Mouse (Mus musculus) 3T3-L1 (cell line): ENCODE results near the gene AI597479.

Experiments
- DNase-seq: peaks from one replicate; pipeline ENCODE4 v3.0.0-alpha.2; 2015; ENCODE audit warnings: low read depth, low spot score

AI597479 gene

DNA sequence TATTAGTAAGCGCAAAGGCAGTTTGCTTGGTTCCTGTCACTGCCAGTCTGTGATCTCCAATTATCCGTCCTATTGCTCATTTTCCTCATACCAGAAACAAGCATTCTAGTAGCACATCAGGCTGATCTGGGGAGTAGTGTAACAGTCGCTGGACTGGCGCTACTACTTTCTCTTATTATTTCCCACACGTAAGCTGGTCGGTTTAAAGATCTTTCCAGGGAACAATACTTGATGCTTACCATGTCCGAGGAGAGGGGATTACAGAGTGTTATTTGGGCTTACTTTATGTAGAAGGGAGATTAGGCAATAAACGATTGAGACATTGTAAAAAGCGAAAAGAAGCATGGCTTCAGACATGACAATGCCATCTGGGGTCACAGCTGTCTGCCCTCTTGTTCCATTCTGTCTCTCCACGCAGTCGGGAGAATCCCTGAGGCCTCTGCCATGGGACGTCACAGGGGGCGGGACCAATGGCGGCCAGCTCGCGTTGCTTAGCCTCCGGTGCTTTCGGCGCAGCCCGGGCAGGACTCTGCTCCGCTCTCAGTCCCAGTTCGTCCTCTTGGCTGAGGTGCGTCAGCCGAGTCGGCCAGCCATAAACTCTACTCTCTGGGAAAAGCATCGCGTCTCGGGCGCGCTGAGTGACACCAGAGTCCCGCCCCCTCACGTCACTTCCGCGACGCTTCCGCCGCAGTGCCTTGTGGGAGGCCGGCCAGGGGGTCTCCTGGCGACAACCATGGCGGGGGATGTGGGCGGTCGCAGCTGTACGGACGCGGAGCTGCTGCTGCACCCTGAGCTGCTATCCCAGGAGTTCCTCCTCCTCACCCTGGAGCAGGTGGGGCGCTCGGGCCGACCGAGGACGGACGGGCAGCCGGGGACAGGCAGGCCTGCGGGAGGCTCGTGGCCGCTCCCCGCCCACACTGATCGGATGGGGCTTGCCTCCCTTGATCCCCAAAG, at the start of gene AI597479, which contains the start of gene Tgfbrap1:
TSS of gene AI597479 (plus strand) at position 680 of the 954 bp plus-strand sequence.
TSS of gene Tgfbrap1 (minus strand) at position 607 of the 954 bp plus-strand sequence.
- DNase-seq, result peak; percentile 91

- DNase-seq, result no peak
Measured at GRCm38 (mm10) chr1:43051903-43052302, 46.6 kb upstream of the AI597479 start.

DNA sequence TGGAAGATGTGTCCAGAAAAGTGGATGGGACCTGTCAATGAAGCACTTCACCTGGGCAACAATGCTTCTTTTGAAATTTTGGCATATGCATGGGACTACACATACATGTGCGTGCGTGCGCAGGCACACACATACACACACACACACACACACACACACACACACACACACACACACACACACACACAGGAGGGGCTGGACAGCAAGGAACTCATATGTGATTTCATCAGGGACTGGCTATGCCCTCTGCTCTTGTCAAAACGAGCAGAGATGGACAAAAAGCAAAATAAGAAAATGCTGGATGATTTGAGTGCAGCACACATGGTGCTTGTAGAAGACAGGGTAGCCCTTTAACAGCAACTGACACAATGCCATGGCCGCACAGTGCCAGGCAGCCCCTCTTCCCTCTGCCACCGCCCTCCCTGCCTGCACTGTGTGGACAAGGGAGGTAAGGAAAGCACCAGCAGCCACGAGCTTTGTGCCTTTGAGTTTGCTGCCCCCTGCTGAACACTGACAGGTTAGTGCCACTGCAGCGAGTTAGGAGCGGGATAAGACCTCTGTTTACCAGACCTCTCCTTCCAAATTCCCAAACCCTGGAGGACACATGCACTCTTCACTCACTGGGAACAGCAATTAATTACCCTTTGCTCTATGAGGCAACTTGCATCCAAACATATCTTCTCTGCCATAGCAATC, 32.7 kb upstream of the AI597479 start:
- peak; percentile 71 for DNase-seq

GRCm38 (mm10) chr1:43066573-43066972, 31.9 kb upstream of the AI597479 start:
- no peak for DNase-seq

- DNase-seq, result no peak
Measured at GRCm38 (mm10) chr1:43067551-43067950, 31.0 kb upstream of the AI597479 start.

GRCm38 (mm10) chr1:43070726-43071125, 27.8 kb upstream of the AI597479 start:
- DNase-seq, result no peak

DNA sequence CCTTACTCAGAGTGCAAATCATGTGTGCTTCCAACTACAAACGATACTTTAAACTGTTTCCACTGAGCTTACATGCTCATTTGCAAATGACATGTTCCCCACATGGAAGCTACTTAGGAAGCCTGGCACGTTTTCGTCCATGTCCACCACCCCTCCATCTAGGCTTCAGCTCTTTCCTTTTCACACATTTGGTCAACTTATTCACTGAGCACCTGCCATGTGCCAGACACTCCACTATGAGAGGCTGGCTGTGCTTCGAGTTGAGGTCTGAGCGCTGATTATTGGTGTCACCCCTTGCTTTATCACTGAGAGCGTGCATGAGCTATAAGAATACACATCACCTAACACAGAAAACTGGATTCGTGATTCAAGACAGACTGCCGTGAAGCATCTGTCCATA, 26.5 kb upstream of the AI597479 start:
- no peak for DNase-seq

- no peak for DNase-seq
Measured at GRCm38 (mm10) chr1:43072561-43072960, 25.9 kb upstream of the AI597479 start.

DNA sequence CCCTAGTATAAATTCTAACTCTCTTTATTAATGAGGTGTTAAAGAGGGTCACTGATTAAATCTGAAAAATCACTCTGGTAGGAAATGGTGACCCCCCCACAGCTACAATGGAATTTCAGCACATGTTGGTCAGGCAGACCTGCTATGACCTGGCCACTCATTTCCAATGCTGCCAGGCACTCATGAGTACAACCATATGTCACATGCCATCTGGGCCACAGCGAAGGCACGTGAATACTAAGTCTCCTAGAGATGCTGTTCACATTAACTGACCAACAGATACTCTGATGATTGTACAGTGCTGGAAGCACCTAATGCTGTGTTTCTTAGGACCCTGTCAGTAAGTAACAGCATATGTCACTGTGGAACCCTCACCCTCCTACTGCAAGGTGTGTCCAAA, 23.7 kb upstream of the AI597479 start:
- no peak for DNase-seq

DNA sequence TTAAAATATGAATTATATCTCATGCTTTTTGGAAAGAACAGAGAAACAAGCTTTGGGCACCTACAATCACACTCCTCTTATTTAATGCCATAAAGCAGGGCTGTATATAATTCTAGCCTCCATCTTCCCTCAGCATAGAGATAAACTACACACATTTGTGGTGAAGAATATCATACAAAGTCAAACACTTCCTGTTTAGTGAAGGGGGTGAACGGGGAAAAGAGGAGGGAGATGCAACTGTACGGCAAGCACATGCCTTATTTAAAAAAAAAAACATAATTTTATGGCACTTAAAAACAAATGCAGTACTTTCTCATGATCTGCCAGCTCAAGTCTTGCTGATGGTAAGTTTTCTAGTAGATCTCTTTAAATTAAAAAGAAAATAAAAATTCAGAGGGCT, 20.4 kb upstream of the AI597479 start:
- DNase-seq, result no peak

GRCm38 (mm10) chr1:43082946-43083345, 15.6 kb upstream of the AI597479 start:
- DNase-seq, result no peak

DNA sequence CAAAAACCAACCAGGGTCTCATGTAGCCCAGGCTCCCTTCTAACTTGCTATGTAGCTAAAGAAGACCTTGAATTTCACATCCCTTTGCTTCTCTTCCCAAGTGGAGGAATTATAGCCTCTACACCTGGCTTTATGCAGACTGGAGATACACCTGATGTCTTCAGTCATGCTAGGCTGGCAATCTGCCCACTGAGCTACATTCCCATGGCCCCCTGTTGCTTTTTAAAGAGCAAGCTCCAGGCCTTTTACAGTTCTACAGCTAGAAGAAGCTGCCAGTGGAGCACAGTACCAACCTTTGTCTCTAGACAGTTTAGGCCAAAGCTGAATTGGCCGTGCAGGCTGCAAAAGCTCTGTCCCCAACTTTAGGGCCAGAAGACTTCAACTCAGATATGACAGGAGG, 8.1 kb upstream of the AI597479 start:
- DNase-seq, result no peak

DNA sequence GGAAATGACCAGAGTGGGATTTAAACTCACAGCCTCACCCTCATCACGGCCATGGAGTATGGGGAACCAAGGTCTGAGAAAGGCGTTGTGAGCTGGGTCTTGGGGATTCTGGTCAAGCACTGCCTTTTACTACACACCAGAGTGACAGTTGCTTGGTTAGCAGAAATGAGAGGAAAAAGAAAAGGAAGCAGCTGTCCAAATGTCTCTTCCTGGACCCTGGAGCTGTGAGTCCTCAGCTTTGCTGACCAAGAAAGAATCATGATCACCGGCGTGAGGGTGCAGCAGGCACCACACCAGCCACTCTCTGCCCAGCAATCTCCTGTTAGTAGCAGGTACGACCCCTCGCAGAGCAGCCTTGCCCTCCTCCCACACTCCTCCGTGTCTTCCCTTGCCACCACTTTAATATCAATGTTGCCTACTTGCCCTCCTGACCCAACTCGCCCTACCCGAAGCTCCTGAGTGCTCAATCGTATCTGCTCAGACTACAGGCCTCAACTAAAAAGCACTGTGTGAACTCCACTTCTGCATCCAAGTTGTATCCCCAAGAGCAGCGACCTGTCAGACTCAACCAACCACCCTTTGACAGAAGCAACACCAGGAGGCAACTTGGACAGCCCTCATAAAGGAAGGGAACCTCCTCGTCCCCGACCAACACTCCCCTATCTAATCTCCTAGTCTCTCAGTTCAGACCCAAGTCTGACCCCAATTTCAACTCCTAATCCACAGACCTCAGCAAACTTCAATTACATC, 7.0 kb upstream of the AI597479 start:
- peak; percentile 22 for DNase-seq

DNA sequence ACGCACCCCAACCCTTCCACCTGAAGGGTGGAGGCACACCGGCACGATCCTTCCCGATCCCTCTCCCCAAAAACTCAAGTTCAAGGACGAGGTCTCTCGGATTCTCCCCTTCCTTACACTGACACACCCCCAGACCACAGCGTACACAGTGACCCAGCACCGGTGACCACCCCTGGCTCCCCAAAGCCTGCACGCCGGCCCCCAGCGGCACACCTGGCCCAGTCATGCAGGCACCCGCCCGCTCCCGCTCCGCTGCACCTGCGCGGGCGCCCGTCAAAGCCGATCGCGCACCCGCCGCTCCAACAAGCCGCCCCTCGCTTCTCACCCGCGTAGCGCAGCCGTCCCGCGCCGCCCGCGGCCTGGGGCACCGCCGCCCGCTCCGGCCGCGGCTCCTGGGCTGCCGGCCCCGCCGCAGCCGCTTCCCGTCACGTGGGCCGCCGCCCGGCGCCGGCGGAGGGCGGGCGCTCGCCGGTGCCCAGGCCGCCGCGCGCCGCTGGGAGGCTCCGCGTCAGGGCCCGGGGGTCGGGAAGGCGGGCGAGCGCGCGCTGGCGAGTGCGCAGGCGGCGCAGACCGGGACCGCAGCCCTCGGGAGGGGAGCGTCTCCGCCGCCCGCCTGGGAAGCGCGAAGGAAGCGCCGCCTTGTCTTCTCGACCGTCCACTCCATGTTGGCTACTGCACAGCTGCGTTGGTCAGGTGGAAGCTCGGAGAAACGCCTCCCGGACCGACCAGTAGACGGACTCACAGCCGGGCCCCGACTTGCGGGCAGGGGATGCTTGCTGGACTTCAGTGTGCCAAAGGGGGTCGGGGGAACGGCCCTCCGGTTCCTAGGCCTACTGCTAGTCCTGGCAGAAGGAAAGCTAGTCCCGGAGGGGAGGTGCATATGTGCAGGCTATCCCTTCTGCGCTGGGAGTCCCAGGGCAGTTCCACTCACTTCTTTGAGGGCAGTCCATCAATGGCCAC, 6.2 kb upstream of the AI597479 start:
- peak; percentile 66 for DNase-seq

DNA sequence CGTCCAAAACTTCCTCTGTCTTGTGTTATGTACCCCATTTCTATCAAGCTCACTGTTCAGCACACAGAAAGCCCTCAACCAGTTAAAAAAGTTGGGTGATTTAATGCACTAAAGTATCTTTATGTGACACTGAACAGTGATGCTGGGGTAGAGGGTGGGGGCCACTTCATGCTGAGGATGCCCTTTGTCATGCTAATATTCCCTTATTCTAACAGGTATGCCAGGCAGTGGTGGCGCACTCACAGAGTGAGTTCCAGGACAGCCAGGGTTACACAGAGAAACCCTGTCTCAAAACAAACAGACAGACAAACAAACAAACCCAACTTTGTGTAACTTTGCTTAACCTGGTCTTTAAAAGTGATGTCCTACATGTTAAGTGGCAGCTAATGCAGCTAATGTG, 4.3 kb upstream of the AI597479 start:
- no peak for DNase-seq

GRCm38 (mm10) chr1:43108729-43109128, 10.2 kb downstream of the AI597479 start:
- no peak for DNase-seq

GRCm38 (mm10) chr1:43110556-43110955, 12.0 kb downstream of the AI597479 start:
- peak; percentile 81 for DNase-seq

DNA sequence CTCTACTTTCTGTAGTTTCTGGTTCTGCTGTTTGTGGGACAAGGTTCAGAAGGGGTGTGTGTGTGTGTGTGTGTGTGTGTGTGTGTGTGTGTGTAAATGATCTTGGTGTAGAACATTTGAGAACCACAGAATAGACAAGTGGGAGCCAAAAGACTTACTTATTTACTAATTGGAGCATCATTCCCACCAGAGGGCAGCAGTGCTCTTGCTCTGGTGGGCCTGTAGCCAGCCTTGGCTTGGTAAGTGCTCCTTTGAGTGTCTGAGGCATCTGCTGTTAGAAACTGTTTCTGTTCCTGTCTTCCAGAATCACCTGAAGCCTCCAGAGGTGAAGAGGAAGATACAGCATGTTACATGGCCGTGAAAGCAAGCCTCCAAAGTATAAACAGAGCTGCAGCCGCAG, 14.4 kb downstream of the AI597479 start:
- peak; percentile 86 for DNase-seq

DNA sequence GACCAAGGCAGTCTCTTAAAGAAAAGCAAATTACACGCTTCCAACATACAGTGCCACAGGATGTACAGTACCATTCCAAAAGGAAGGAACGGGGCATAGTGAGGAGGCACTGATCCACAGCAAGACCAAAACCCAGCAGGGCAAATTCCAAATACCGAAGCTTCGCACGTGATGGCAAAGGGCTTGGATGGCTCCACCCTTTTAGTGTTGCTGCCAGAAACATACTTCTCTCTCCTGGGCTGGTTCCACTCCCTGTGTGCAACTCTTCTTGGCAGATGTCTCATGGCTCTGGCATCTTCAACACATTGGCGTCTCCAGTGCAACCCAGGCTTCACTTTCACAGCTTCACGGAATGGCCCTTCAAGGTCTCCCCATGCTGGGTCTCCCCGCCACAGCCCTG, 18.9 kb downstream of the AI597479 start:
- no peak for DNase-seq

GRCm38 (mm10) chr1:43120950-43121349, 22.4 kb downstream of the AI597479 start:
- no peak for DNase-seq

DNA sequence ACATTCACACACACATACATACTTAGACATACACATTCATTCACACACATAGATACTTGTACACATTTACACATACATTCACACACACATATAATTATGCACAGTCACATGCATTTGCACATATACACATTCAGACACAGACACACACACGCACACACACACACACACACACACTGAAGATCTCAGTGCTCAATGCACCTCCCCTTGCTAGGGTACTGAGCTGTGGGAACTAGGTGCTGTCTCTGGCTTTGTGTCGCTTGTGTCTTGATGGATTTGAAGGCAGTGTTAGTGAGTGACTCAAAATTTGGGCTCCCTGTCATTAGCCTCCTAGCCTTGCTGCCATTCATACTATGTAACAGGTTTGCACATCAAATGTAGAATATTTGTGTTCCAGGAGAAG, 24.1 kb downstream of the AI597479 start:
- DNase-seq, result no peak
